Mouse (Mus musculus): ENCODE results near the gene Susd1.

DNA sequence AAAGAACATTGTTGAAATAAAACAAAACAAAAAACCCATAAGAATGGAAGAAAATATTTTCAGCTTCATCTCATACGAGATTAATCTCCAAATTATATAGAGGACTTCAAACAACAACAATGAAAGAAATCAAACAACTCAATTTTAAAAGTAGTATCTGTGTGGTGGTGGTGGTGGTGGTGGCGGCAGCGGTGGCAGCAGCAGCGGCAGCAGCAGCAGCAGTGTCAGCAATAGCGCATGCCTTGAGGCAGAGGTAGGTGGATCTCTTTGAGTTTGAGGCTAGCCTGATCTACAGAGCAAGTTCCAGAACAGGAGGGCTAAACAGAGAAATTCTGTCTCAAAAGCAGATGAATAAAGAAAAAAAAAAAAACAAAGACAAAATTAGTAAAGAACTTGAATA is 110.4 kb downstream of the Susd1 start:
- TF ChIP-seq FLI1 (IDR thresholded peaks at IDR 0.05; ENCODE audit: low read length) (no peak), GATA1 (IDR thresholded peaks at IDR 0.05; ENCODE audit: borderline replicate concordance, low read length) (no peak)
